Mouse (Mus musculus) hindbrain, postnatal 0 days (tissue): ENCODE measurements around the gene Pltp. TPM values are rescaled to one million over a fixed set of nuclear protein-coding genes. Genes with fewer than 3 reads are reported as not detected.

Experiments used
- ATAC-seq: fragments of 200-750 bp; cut with Nextera tagmentation; 2 replicates; pipeline ENCODE4 v1.8.0; 2017; ENCODE audit warnings: mild to moderate bottlenecking, moderate TSS enrichment, moderate library complexity
- DNase-seq: peaks from one replicate; pipeline ENCODE4 v3.0.0-alpha.2; 2015; ENCODE audit warnings: low spot score
- H3K27ac ChIP-seq: fragments of 300-500 bp; sonication (generic); 2 replicates; pipeline ENCODE4 v1.5.1; 2014; ENCODE audit warnings: mild to moderate bottlenecking
- H3K27me3 ChIP-seq: fragments of 300-500 bp; sonication (generic); 2 replicates; pipeline ENCODE4 v1.6.1; 2014; ENCODE audit warnings: low read length, mixed read lengths; ENCODE audit not compliant: insufficient read depth
- H3K36me3 ChIP-seq: fragments of 300-500 bp; sonication (generic); 2 replicates; pipeline ENCODE4 v1.6.1; 2014; ENCODE audit warnings: low read length, mixed read lengths; ENCODE audit not compliant: insufficient read depth
- H3K4me1 ChIP-seq: fragments of 300-500 bp; sonication (generic); 2 replicates; pipeline ENCODE4 v1.6.1; 2014; ENCODE audit warnings: antibody characterized with exemption, low read length, mixed read lengths; ENCODE audit not compliant: insufficient read depth
- H3K4me2 ChIP-seq: fragments of 300-500 bp; sonication (generic); 2 replicates; pipeline ENCODE4 v1.6.1; 2014; ENCODE audit warnings: low read depth, mild to moderate bottlenecking, low read length, moderate library complexity, mixed read lengths
- H3K4me3 ChIP-seq: fragments of 300-500 bp; sonication (generic); 2 replicates; pipeline ENCODE4 v1.5.1; 2014; ENCODE audit warnings: low read length
- H3K9ac ChIP-seq: fragments of 300-500 bp; sonication (generic); replicated peaks from 2 replicates; pipeline ENCODE4 v1.6.1; 2014; ENCODE audit warnings: mild to moderate bottlenecking, low read length, moderate library complexity, mixed read lengths
- H3K9me3 ChIP-seq: fragments of 300-500 bp; sonication (generic); 2 replicates; pipeline ENCODE4 v1.6.1; 2016; ENCODE audit warnings: low read length, mixed read lengths
- CTCF ChIP-seq: IDR thresholded peaks from 2 replicates; pipeline ENCODE4 v1.5.1; 2016; ENCODE audit warnings: antibody characterized with exemption, control low read depth, low read depth
- WGBS: fragments of 180-500 bp; shearing (Covaris S2); extraction: QIAGEN DNeasy Blood & Tissue Kit; methylation state at CpG from one replicate; pipeline ENCODE4 v1.1.7; 2014; 5-methylcytosine and 5-hydroxymethylcytosine counted together
- polyA plus RNA-seq: library from polyadenylated mRNA; unstranded; fragments of >200 nt; fragmentation: Nextera tagmentation; extraction: Ambion mirVana; gene quantifications from 2 replicates; pipeline ENCODE4 v1.2.1, GENCODE M21; 2015
- total RNA-seq: library from RNA; depleted of rRNA; stranded (reverse); fragments of >200 nt; gene quantifications from 2 replicates; pipeline ENCODE4 v1.2.3, GENCODE M21; 2014

The Pltp gene
- total and polyA plus RNA-seq, 2 experiments from 2014 or later: 88.7 to 117 TPM

GRCm38 (mm10) chr2:164817703-164818102 lies 39.8 kb downstream of the Pltp start:
- no peak for DNase-seq
- Histone ChIP-seq H3K4me2 (no peak overlapping the region), H3K9ac (no peak overlapping the region)

DNA sequence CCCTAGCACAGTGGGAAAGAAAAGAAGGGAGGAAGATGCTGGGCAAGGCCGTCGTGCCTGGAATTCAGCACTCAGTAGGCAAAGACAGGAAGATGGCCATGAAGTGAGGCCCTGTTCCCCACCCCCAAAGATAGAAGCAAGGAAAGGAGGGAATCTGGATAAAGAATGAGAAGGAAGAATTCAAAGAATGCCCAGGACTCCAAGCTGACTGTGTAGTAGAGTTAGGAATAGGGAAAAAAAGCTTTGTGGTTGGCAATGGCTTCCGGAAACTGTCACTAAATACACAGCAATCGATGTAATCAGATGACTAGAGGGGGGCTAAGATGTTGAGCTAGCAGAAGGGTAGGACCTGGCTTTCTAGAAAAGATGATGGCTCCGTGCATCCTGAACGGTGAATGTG lies 40.3 kb downstream of the Pltp start:
- WGBS: 88% methylated on average over 6 of the region's 6 CpGs
- TF ChIP-seq CTCF: no peak
- no peak overlapping the region for H3K4me3 ChIP-seq

More at GRCm38 (mm10) chr2:164817703-164818102, 39.8 kb downstream of the Pltp start:
- H3K9me3 ChIP-seq: no peaks in the 10 kb centered on the region
- WGBS: 86% methylated on average over 5 of the region's 5 CpGs
- no peaks in the 10 kb centered on the region for H3K27me3 ChIP-seq
- no peaks in the 10 kb centered on the region; the same call in 1 of the 2 replicates for H3K36me3 ChIP-seq
- no peak overlapping the region for H3K27ac ChIP-seq
- ATAC-seq: no peak
- H3K4me3 ChIP-seq: no peak overlapping the region
- TF ChIP-seq CTCF: peak; percentile 18; the same call in 1 of the 2 replicates
- no peaks in the 10 kb centered on the region for H3K4me1 ChIP-seq

GRCm38 (mm10) chr2:164815821-164816220 lies 41.7 kb downstream of the Pltp start:
- Histone ChIP-seq H3K4me3 (no peak overlapping the region), H3K36me3 (no peaks in the 10 kb centered on the region), H3K27me3 (no peaks in the 10 kb centered on the region), H3K9ac (no peak overlapping the region), H3K27ac (no peak overlapping the region), H3K9me3 (no peaks in the 10 kb centered on the region), H3K4me1 (no peaks in the 10 kb centered on the region), H3K4me2 (no peak overlapping the region)
- no peak for TF ChIP-seq CTCF
- ATAC-seq (no peak), DNase-seq (no peak)
- WGBS: 85% methylated on average over 8 of the region's 8 CpGs

More for the DNA sequence above, 40.3 kb downstream of the Pltp start:
- Histone ChIP-seq H3K27me3 (no peaks in the 10 kb centered on the region), H3K4me1 (no peaks in the 10 kb centered on the region), H3K4me2 (no peak overlapping the region), H3K9me3 (no peaks in the 10 kb centered on the region), H3K9ac (no peak overlapping the region), H3K36me3 (no peaks in the 10 kb centered on the region; the same call in 1 of the 2 replicates), H3K27ac (no peak overlapping the region)
- no peak for ATAC-seq
- no peak for DNase-seq

- Histone ChIP-seq H3K27ac (no peak overlapping the region), H3K9ac (no peak overlapping the region), H3K9me3 (no peaks in the 10 kb centered on the region), H3K4me3 (no peak overlapping the region), H3K4me2 (no peak overlapping the region), H3K4me1 (no peaks in the 10 kb centered on the region), H3K36me3 (no peaks in the 10 kb centered on the region), H3K27me3 (no peaks in the 10 kb centered on the region)
- DNase-seq (no peak), ATAC-seq (no peak)
- TF ChIP-seq CTCF: no peak
- 91% methylated on average over 5 of the region's 5 CpGs for WGBS
These were observed 42.2 kb downstream of the Pltp start for GRCm38 (mm10) chr2:164815348-164815747.

GRCm38 (mm10) chr2:164813557-164813956 lies 44.0 kb downstream of the Pltp start:
- Histone ChIP-seq H3K36me3 (0 out of 2 replicates have a peak, but pooled peaks cover 8% of the 10 kb centered on the region), H3K4me2 (no peak overlapping the region), H3K27ac (no peak overlapping the region), H3K9ac (no peak overlapping the region), H3K27me3 (no peaks in the 10 kb centered on the region), H3K4me3 (no peak overlapping the region), H3K9me3 (no peaks in the 10 kb centered on the region), H3K4me1 (no peaks in the 10 kb centered on the region)
- TF ChIP-seq CTCF: no peak
- WGBS: 71% methylated on average over 2 of the region's 2 CpGs
- ATAC-seq (no peak), DNase-seq (no peak)

- WGBS: 84% methylated on average over 7 of the region's 7 CpGs
- Histone ChIP-seq H3K4me1 (peaks cover 4% of the 10 kb centered on the region; the same call in 1 of the 2 replicates), H3K36me3 (0 out of 2 replicates have a peak, but pooled peaks cover 8% of the 10 kb centered on the region), H3K4me2 (peak overlapping the region; percentile 89), H3K27ac (no peak overlapping the region), H3K9ac (no peak overlapping the region), H3K27me3 (no peaks in the 10 kb centered on the region), H3K9me3 (no peaks in the 10 kb centered on the region), H3K4me3 (no peak overlapping the region)
- no peak for TF ChIP-seq CTCF
- no peak for ATAC-seq
- no peak for DNase-seq
These were observed 50.9 kb downstream of the Pltp start for GRCm38 (mm10) chr2:164806614-164807013.

GRCm38 (mm10) chr2:164805332-164805718 lies 52.2 kb downstream of the Pltp start:
- no peaks in the 10 kb centered on the region for H3K9me3 ChIP-seq
- H3K9ac ChIP-seq: peak overlapping the region; percentile 74
- peak overlapping the region; percentile 85 for H3K27ac ChIP-seq
- peak overlapping the region; percentile 89 for H3K4me2 ChIP-seq
- peaks cover 12% of the 10 kb centered on the region; the same call in 1 of the 2 replicates for H3K36me3 ChIP-seq
- H3K4me1 ChIP-seq: peaks cover 4% of the 10 kb centered on the region; the same call in 1 of the 2 replicates
- no peak for TF ChIP-seq CTCF
- peak overlapping the region; percentile 80 for H3K4me3 ChIP-seq
- DNase-seq (peak; percentile 18), ATAC-seq (peak; percentile 37)
- H3K27me3 ChIP-seq: no peaks in the 10 kb centered on the region
- 1% methylated on average over 21 of the region's 21 CpGs for WGBS
